Mouse (Mus musculus): ENCODE measurements around the gene Ank3. TPM values are rescaled to one million over a fixed set of nuclear protein-coding genes. Genes with fewer than 3 reads are reported as not detected.

The Ank3 gene
- polyA plus RNA-seq, 1 experiment from 2014 or later: 22.5 TPM

DNA sequence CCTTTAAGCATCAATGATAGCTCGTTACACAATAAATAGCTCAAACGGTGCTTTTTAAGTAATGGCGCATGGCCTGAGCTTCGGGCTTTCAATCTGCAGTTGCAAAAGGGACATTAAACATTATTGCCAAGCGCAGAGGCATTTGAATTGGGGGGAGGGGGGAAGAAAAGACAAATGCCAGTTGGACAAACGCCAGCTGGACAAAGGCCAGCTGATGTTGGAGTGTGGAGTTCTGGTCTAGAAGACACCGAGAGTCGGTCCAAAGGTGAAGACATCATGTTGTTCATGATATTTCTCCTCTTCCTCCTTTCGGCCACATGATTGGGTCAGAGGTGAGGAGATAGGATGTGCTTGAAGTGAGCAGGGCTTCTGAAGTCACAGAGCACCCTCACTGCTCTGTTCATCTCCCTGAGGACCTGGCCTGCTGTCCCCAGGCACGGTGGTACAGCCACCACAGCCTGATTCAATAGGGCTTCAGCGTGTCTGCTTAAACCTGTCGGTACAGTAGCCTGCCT lies 321.4 kb downstream of the Ank3 start:
- ATAC-seq (ENCODE audit: low read depth): peak; percentile 70; the same call in 1 of the 2 replicates
- Histone ChIP-seq H3K4me3 (ENCODE audit: low read depth, low read length) (no peak overlapping the region), H3K9ac (ENCODE audit: low read depth, low read length) (no peak overlapping the region), H3K36me3 (ENCODE audit: control insufficient read depth, insufficient read depth, low read length) (no peaks in the 10 kb centered on the region), H3K9me3 (ENCODE audit: control insufficient read depth, low read length) (no peaks in the 10 kb centered on the region), H3K27ac (replicated peaks; ENCODE audit: low read depth, low read length) (no peak overlapping the region), H3K4me1 (ENCODE audit: control insufficient read depth, insufficient read depth, low read length) (0 out of 2 replicates have a peak, but pooled peaks cover 7% of the 10 kb centered on the region), H3K27me3 (replicated peaks; ENCODE audit: control insufficient read depth, insufficient read depth, low read length) (no peaks in the 10 kb centered on the region), H3K4me2 (ENCODE audit: low read depth, low read length) (no peak overlapping the region)
- 54% methylated on average over 12 of the region's 12 CpGs for WGBS
- DNase-seq (ENCODE audit: low spot score): peak; percentile 29

DNA sequence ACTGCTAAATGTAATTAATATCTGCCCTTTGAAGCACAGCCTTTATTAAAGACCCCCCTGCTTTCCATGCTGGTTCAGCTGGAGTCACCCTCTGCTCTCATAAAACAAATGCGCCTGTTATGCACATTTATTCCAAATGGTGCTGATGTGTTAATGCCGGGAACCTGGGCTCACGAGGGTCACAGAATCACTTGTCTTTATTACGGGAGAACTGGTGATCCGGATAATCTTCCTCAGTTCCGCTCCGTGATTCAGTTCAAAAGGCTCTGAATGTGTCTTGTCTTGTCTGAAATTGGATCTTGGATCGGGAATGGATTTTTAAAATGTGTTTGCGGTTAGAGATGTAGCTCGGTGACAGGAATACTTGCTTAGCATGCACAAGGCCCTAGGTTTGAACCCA lies 321.9 kb downstream of the Ank3 start:
- no peaks in the 10 kb centered on the region for H3K36me3 ChIP-seq (ENCODE audit: control insufficient read depth, insufficient read depth, low read length)
- no peak overlapping the region for H3K9ac ChIP-seq (ENCODE audit: low read depth, low read length)
- 33% methylated on average over 10 of the region's 10 CpGs for WGBS
- H3K4me2 ChIP-seq (ENCODE audit: low read depth, low read length): no peak overlapping the region
- H3K27ac ChIP-seq (replicated peaks; ENCODE audit: low read depth, low read length): no peak overlapping the region
- DNase-seq (ENCODE audit: low spot score) (peak; percentile 70), ATAC-seq (ENCODE audit: low read depth) (0 out of 2 replicates have a peak, but pooled peaks have one; percentile 6)
- H3K4me3 ChIP-seq (ENCODE audit: low read depth, low read length): no peak overlapping the region
- H3K27me3 ChIP-seq (replicated peaks; ENCODE audit: control insufficient read depth, insufficient read depth, low read length): no peaks in the 10 kb centered on the region
- 0 out of 2 replicates have a peak, but pooled peaks cover 7% of the 10 kb centered on the region for H3K4me1 ChIP-seq (ENCODE audit: control insufficient read depth, insufficient read depth, low read length)
- no peaks in the 10 kb centered on the region for H3K9me3 ChIP-seq (ENCODE audit: control insufficient read depth, low read length)

GRCm38 (mm10) chr10:69720899-69721490 lies 322.4 kb downstream of the Ank3 start:
- Histone ChIP-seq H3K27me3 (replicated peaks; ENCODE audit: control insufficient read depth, insufficient read depth, low read length) (no peaks in the 10 kb centered on the region), H3K9me3 (ENCODE audit: control insufficient read depth, low read length) (no peaks in the 10 kb centered on the region), H3K4me2 (ENCODE audit: low read depth, low read length) (no peak overlapping the region), H3K9ac (ENCODE audit: low read depth, low read length) (no peak overlapping the region), H3K36me3 (ENCODE audit: control insufficient read depth, insufficient read depth, low read length) (no peaks in the 10 kb centered on the region), H3K27ac (replicated peaks; ENCODE audit: low read depth, low read length) (no peak overlapping the region), H3K4me1 (ENCODE audit: control insufficient read depth, insufficient read depth, low read length) (0 out of 2 replicates have a peak, but pooled peaks cover 7% of the 10 kb centered on the region), H3K4me3 (ENCODE audit: low read depth, low read length) (no peak overlapping the region)
- DNase-seq (ENCODE audit: low spot score) (no peak), ATAC-seq (ENCODE audit: low read depth) (no peak)
- 74% methylated on average over 6 of the region's 6 CpGs for WGBS

DNA sequence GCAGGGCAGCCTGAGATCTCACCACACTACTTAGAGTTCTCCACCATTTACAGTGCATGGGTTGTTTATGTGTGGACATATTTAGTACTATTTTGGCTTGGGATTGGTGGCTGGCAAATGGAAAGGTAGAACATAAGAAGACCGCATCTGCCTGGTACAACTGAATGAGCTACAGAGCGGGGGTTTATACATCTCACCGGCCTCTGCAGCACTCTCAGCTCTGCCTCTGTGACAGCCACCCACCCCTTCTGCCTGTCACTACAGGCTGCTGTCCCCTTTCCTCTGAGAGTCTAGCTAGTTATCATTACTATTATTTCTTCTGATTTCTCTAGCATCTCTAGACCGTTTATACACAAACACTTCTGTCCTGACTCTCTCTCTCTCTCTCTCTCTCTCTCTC lies 325.6 kb downstream of the Ank3 start:
- Histone ChIP-seq H3K4me3 (ENCODE audit: low read depth, low read length) (no peak overlapping the region), H3K4me2 (ENCODE audit: low read depth, low read length) (no peak overlapping the region), H3K36me3 (ENCODE audit: control insufficient read depth, insufficient read depth, low read length) (no peaks in the 10 kb centered on the region), H3K27me3 (replicated peaks; ENCODE audit: control insufficient read depth, insufficient read depth, low read length) (no peaks in the 10 kb centered on the region), H3K4me1 (ENCODE audit: control insufficient read depth, insufficient read depth, low read length) (0 out of 2 replicates have a peak, but pooled peaks cover 7% of the 10 kb centered on the region), H3K9me3 (ENCODE audit: control insufficient read depth, low read length) (no peaks in the 10 kb centered on the region), H3K27ac (replicated peaks; ENCODE audit: low read depth, low read length) (no peak overlapping the region), H3K9ac (ENCODE audit: low read depth, low read length) (no peak overlapping the region)
- DNase-seq (ENCODE audit: low spot score) (no peak), ATAC-seq (ENCODE audit: low read depth) (no peak)
- 88% methylated on average over 4 of the region's 4 CpGs for WGBS

DNA sequence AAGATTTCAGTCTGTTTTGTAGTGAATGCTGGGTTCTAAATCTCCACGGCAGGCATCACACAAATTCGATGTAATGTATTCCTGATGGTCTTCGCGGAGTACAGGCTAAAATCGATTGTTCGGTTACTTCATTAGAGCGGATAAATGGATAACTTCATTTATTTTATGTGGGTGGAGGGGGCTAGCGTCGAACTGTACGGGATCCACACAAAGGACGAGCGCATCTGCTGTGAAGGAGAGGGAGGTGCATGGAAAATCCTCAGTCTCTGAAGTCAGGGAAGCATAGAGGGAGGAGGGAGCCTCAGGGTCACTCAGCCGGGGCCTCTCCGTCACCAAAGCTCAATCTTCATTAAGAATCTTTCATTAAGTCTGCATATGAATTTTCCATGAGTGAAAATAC lies 326.5 kb downstream of the Ank3 start:
- DNase-seq (ENCODE audit: low spot score): no peak
- WGBS: 69% methylated on average over 14 of the region's 14 CpGs

DNA sequence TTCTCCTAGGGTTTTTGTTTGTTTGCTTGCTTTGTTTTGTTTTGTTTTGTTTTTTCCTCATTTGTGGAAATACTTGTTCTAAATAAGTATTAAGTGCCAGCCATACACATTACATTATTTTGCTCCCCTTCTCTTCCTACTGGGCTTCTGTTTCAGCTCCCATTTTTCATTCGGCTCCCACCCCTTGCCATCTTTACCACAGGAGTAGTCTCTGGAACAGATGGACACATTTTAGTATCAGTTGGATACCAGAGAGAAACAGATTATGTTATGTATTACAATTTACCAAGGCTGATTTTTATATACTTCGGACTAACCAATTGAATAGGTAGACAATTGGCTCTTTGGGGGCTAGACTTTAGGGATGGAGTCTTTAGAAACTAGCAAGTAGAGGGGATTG lies 327.7 kb downstream of the Ank3 start:
- Histone ChIP-seq H3K27ac (replicated peaks; ENCODE audit: low read depth, low read length) (no peak overlapping the region), H3K4me3 (ENCODE audit: low read depth, low read length) (no peak overlapping the region), H3K36me3 (ENCODE audit: control insufficient read depth, insufficient read depth, low read length) (no peaks in the 10 kb centered on the region), H3K9ac (ENCODE audit: low read depth, low read length) (no peak overlapping the region), H3K4me1 (ENCODE audit: control insufficient read depth, insufficient read depth, low read length) (no peaks in the 10 kb centered on the region), H3K4me2 (ENCODE audit: low read depth, low read length) (no peak overlapping the region), H3K27me3 (replicated peaks; ENCODE audit: control insufficient read depth, insufficient read depth, low read length) (no peaks in the 10 kb centered on the region), H3K9me3 (ENCODE audit: control insufficient read depth, low read length) (no peaks in the 10 kb centered on the region)
- 92% methylated on average over 2 of the region's 2 CpGs for WGBS
- ATAC-seq (ENCODE audit: low read depth) (no peak), DNase-seq (ENCODE audit: low spot score) (no peak)

More for the DNA sequence above, 326.5 kb downstream of the Ank3 start:
- Histone ChIP-seq H3K9me3 (ENCODE audit: control insufficient read depth, low read length) (no peaks in the 10 kb centered on the region), H3K4me3 (ENCODE audit: low read depth, low read length) (no peak overlapping the region), H3K4me1 (ENCODE audit: control insufficient read depth, insufficient read depth, low read length) (0 out of 2 replicates have a peak, but pooled peaks cover 1% of the 10 kb centered on the region), H3K27me3 (replicated peaks; ENCODE audit: control insufficient read depth, insufficient read depth, low read length) (no peaks in the 10 kb centered on the region), H3K9ac (ENCODE audit: low read depth, low read length) (no peak overlapping the region), H3K36me3 (ENCODE audit: control insufficient read depth, insufficient read depth, low read length) (no peaks in the 10 kb centered on the region), H3K4me2 (ENCODE audit: low read depth, low read length) (no peak overlapping the region), H3K27ac (replicated peaks; ENCODE audit: low read depth, low read length) (no peak overlapping the region)
- ATAC-seq (ENCODE audit: low read depth): no peak

- ATAC-seq (ENCODE audit: low read depth): no peak
- no peaks in the 10 kb centered on the region for H3K27me3 ChIP-seq (replicated peaks; ENCODE audit: control insufficient read depth, insufficient read depth, low read length)
- no peak overlapping the region for H3K4me2 ChIP-seq (ENCODE audit: low read depth, low read length)
- no peaks in the 10 kb centered on the region for H3K36me3 ChIP-seq (ENCODE audit: control insufficient read depth, insufficient read depth, low read length)
- H3K4me1 ChIP-seq (ENCODE audit: control insufficient read depth, insufficient read depth, low read length): no peaks in the 10 kb centered on the region
- 89% methylated on average over 7 of the region's 7 CpGs for WGBS
- no peak overlapping the region for H3K27ac ChIP-seq (replicated peaks; ENCODE audit: low read depth, low read length)
- no peak overlapping the region for H3K9ac ChIP-seq (ENCODE audit: low read depth, low read length)
- no peak for DNase-seq (ENCODE audit: low spot score)
- no peak overlapping the region for H3K4me3 ChIP-seq (ENCODE audit: low read depth, low read length)
- no peaks in the 10 kb centered on the region for H3K9me3 ChIP-seq (ENCODE audit: control insufficient read depth, low read length)
Observed at GRCm38 (mm10) chr10:69726806-69727205, 328.2 kb downstream of the Ank3 start.

GRCm38 (mm10) chr10:69728876-69729275 lies 330.3 kb downstream of the Ank3 start:
- Histone ChIP-seq H3K4me1 (ENCODE audit: control insufficient read depth, insufficient read depth, low read length) (no peaks in the 10 kb centered on the region), H3K27ac (replicated peaks; ENCODE audit: low read depth, low read length) (no peak overlapping the region), H3K4me3 (ENCODE audit: low read depth, low read length) (no peak overlapping the region), H3K9me3 (ENCODE audit: control insufficient read depth, low read length) (no peaks in the 10 kb centered on the region), H3K27me3 (replicated peaks; ENCODE audit: control insufficient read depth, insufficient read depth, low read length) (no peaks in the 10 kb centered on the region), H3K4me2 (ENCODE audit: low read depth, low read length) (no peak overlapping the region), H3K36me3 (ENCODE audit: control insufficient read depth, insufficient read depth, low read length) (no peaks in the 10 kb centered on the region), H3K9ac (ENCODE audit: low read depth, low read length) (no peak overlapping the region)
- ATAC-seq (ENCODE audit: low read depth): no peak
- 85% methylated on average over 5 of the region's 6 CpGs for WGBS
- DNase-seq (ENCODE audit: low spot score): no peak

DNA sequence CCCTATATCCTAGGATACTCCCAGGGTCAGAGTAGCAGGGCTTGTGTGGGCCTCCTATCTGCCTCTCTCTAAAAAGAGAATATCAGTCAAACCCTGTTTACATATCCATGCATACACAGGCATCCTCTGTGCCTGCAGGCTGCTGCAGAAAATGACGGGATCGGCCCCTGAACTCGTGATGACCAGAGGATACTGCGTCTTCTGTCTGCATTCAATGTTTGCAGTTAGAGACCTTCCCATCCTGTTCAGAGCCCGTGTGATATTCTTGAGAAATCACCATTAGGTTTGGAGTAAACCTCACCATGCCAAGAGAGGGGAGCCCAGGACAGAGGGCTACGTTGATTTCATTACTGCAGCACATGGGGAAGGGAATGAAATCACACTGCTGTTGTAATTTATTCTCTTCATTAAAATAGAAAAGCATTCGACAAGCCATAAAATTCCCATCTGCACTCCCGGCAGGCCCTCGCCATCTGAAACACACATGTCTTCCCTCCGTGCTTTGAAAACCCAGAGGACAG lies 331.8 kb downstream of the Ank3 start:
- H3K4me2 ChIP-seq (ENCODE audit: low read depth, low read length): no peak overlapping the region
- WGBS: 36% methylated on average over 10 of the region's 10 CpGs

More for the DNA sequence above, 331.8 kb downstream of the Ank3 start:
- Histone ChIP-seq H3K27me3 (replicated peaks; ENCODE audit: control insufficient read depth, insufficient read depth, low read length) (no peaks in the 10 kb centered on the region), H3K9ac (ENCODE audit: low read depth, low read length) (no peak overlapping the region), H3K4me1 (ENCODE audit: control insufficient read depth, insufficient read depth, low read length) (no peaks in the 10 kb centered on the region), H3K4me3 (ENCODE audit: low read depth, low read length) (no peak overlapping the region), H3K27ac (replicated peaks; ENCODE audit: low read depth, low read length) (no peak overlapping the region), H3K9me3 (ENCODE audit: control insufficient read depth, low read length) (no peaks in the 10 kb centered on the region), H3K36me3 (ENCODE audit: control insufficient read depth, insufficient read depth, low read length) (no peaks in the 10 kb centered on the region)
- ATAC-seq (ENCODE audit: low read depth) (no peak), DNase-seq (ENCODE audit: low spot score) (peak; percentile 33)

Data from embryonic facial prominence, embryonic 14.5 days (tissue).